Mouse (Mus musculus) lung, postnatal 0 days (tissue): Measurements from ENCODE around the gene Tmem62.

ENCODE experiments used
- CTCF ChIP-seq: IDR thresholded peaks from 2 replicates; pipeline ENCODE4 v1.5.1; 2016; ENCODE audit warnings: antibody characterized with exemption, mild to moderate bottlenecking
- EP300 ChIP-seq: IDR thresholded peaks from 2 replicates; pipeline ENCODE4 v1.6.1; 2016; ENCODE audit warnings: antibody characterized with exemption, mild to moderate bottlenecking, control low read depth

GRCm38 (mm10) chr2:120970559-120971080, 6.2 kb upstream of the Tmem62 start, which contains the start of gene Ubr1:
- TF ChIP-seq CTCF (peak; percentile 16; the same call in 1 of the 2 replicates), EP300 (no peak)
